Mouse (Mus musculus) hindbrain, embryonic 16.5 days (tissue): ENCODE data around the gene Cerk. TPM values are rescaled to one million over a fixed set of nuclear protein-coding genes. Genes with fewer than 3 reads are reported as not detected.
A peak's percentile ranks its signal among the peaks of the same experiment; 100 is the strongest.

Experiments
- ATAC-seq: fragments of 200-750 bp; cut with Nextera tagmentation; 2 replicates; pipeline ENCODE4 v1.8.0; 2017; ENCODE audit warnings: moderate TSS enrichment, moderate library complexity
- H3K27ac ChIP-seq: fragments of 300-500 bp; sonication (generic); 2 replicates; pipeline ENCODE4 v1.5.1; 2014; ENCODE audit warnings: low read depth, mild to moderate bottlenecking, control low read depth, low read length, moderate library complexity
- H3K27me3 ChIP-seq: fragments of 300-500 bp; sonication (generic); replicated peaks from 2 replicates; pipeline ENCODE4 v1.6.1; 2014; ENCODE audit warnings: low read length; ENCODE audit not compliant: control insufficient read depth, insufficient read depth
- H3K36me3 ChIP-seq: fragments of 300-500 bp; sonication (generic); 2 replicates; pipeline ENCODE4 v1.6.1; 2014; ENCODE audit warnings: mild to moderate bottlenecking, low read length, moderate library complexity, mixed read lengths; ENCODE audit not compliant: control insufficient read depth, insufficient read depth
- H3K4me1 ChIP-seq: fragments of 300-500 bp; sonication (generic); 2 replicates; pipeline ENCODE4 v1.6.1; 2014; ENCODE audit warnings: low read depth, low read length; ENCODE audit not compliant: control insufficient read depth, insufficient read depth
- H3K4me2 ChIP-seq: fragments of 300-500 bp; sonication (generic); 2 replicates; pipeline ENCODE4 v1.6.1; 2014; ENCODE audit warnings: mild to moderate bottlenecking, low read length, control low read depth, moderate library complexity
- H3K4me3 ChIP-seq: fragments of 300-500 bp; sonication (generic); 2 replicates; pipeline ENCODE4 v1.5.1; 2014; ENCODE audit warnings: mild to moderate bottlenecking, low read length, control low read depth, moderate library complexity
- H3K9ac ChIP-seq: fragments of 300-500 bp; sonication (generic); 2 replicates; pipeline ENCODE4 v1.6.1; 2014; ENCODE audit warnings: low read depth, mild to moderate bottlenecking, control low read depth, low read length, moderate library complexity
- H3K9me3 ChIP-seq: fragments of 300-500 bp; sonication (generic); 2 replicates; pipeline ENCODE4 v1.6.1; 2014; ENCODE audit warnings: mild to moderate bottlenecking, low read length, moderate library complexity; ENCODE audit not compliant: control insufficient read depth
- WGBS: fragments of 180-500 bp; shearing (Covaris S2); extraction: QIAGEN DNeasy Blood & Tissue Kit; methylation state at CpG from one replicate; pipeline ENCODE4 v1.1.7; 2014; 5-methylcytosine and 5-hydroxymethylcytosine counted together
- polyA plus RNA-seq: library from polyadenylated mRNA; unstranded; fragments of >200 nt; fragmentation: Nextera tagmentation; extraction: Ambion mirVana; gene quantifications from 2 replicates; pipeline ENCODE4 v1.2.1, GENCODE M21; 2015

Gene Cerk
- polyA plus RNA-seq, 1 experiment from 2014 or later = 25.3 TPM

GRCm38 (mm10) chr15:86145046-86145445 lies 40.9 kb downstream of the Cerk start:
- Histone ChIP-seq H3K36me3 (peaks cover 26% of the 10 kb centered on the region), H3K4me1 (no peaks in the 10 kb centered on the region), H3K27me3 (no peaks in the 10 kb centered on the region), H3K4me3 (no peak overlapping the region), H3K9ac (no peak overlapping the region), H3K4me2 (no peak overlapping the region), H3K9me3 (no peaks in the 10 kb centered on the region), H3K27ac (no peak overlapping the region)
- no peak for ATAC-seq
- 84% methylated on average over 7 of the region's 7 CpGs for WGBS

GRCm38 (mm10) chr15:86144577-86144976 lies 41.4 kb downstream of the Cerk start:
- Histone ChIP-seq H3K27ac (no peak overlapping the region), H3K4me3 (no peak overlapping the region), H3K4me2 (no peak overlapping the region), H3K36me3 (peaks cover 26% of the 10 kb centered on the region), H3K4me1 (no peaks in the 10 kb centered on the region), H3K9me3 (no peaks in the 10 kb centered on the region), H3K9ac (no peak overlapping the region), H3K27me3 (no peaks in the 10 kb centered on the region)
- no peak for ATAC-seq
- WGBS = 78% methylated on average over 7 of the region's 7 CpGs

- ATAC-seq = peak; percentile 31; the same call in 1 of the 2 replicates
- peaks cover 25% of the 10 kb centered on the region for H3K36me3 ChIP-seq
- WGBS = 28% methylated on average over 10 of the region's 10 CpGs
Observed at GRCm38 (mm10) chr15:86140323-86140722, 45.6 kb downstream of the Cerk start.

GRCm38 (mm10) chr15:86137638-86138037 lies 48.3 kb downstream of the Cerk start:
- Histone ChIP-seq H3K36me3 (peaks cover 30% of the 10 kb centered on the region), H3K27ac (no peak overlapping the region), H3K4me3 (no peak overlapping the region), H3K9me3 (no peaks in the 10 kb centered on the region), H3K9ac (no peak overlapping the region), H3K27me3 (no peaks in the 10 kb centered on the region), H3K4me2 (no peak overlapping the region), H3K4me1 (peaks cover 7% of the 10 kb centered on the region)
- 62% methylated on average over 4 of the region's 4 CpGs for WGBS
- ATAC-seq = no peak

More at GRCm38 (mm10) chr15:86140323-86140722, 45.6 kb downstream of the Cerk start:
- H3K4me1 ChIP-seq = peaks cover 2% of the 10 kb centered on the region
- H3K9ac ChIP-seq = no peak overlapping the region
- H3K27me3 ChIP-seq = no peaks in the 10 kb centered on the region
- no peak overlapping the region for H3K4me2 ChIP-seq
- no peak overlapping the region for H3K4me3 ChIP-seq
- no peaks in the 10 kb centered on the region for H3K9me3 ChIP-seq
- 0 out of 2 replicates have a peak overlapping the region, but pooled peaks have one; percentile 23 for H3K27ac ChIP-seq

GRCm38 (mm10) chr15:86134941-86135783 lies 50.8 kb downstream of the Cerk start:
- peak; percentile 66 for ATAC-seq
- no peaks in the 10 kb centered on the region for H3K27me3 ChIP-seq
- no peak overlapping the region for H3K4me2 ChIP-seq
- H3K9ac ChIP-seq = no peak overlapping the region
- 39% methylated on average over 18 of the region's 18 CpGs for WGBS
- H3K4me3 ChIP-seq = no peak overlapping the region
- no peaks in the 10 kb centered on the region for H3K9me3 ChIP-seq
- peaks cover 7% of the 10 kb centered on the region for H3K4me1 ChIP-seq
- H3K27ac ChIP-seq = peak overlapping the region; percentile 67
- H3K36me3 ChIP-seq = peaks cover 38% of the 10 kb centered on the region

- Histone ChIP-seq H3K36me3 (peaks cover 51% of the 10 kb centered on the region), H3K27ac (no peak overlapping the region), H3K9ac (no peak overlapping the region), H3K4me1 (peaks cover 7% of the 10 kb centered on the region), H3K4me3 (no peak overlapping the region), H3K27me3 (no peaks in the 10 kb centered on the region), H3K4me2 (no peak overlapping the region), H3K9me3 (no peaks in the 10 kb centered on the region)
- ATAC-seq = no peak
- 92% methylated on average over 10 of the region's 10 CpGs for WGBS
Observed at GRCm38 (mm10) chr15:86130657-86131056, 55.3 kb downstream of the Cerk start.

GRCm38 (mm10) chr15:86129036-86129435 lies 56.9 kb downstream of the Cerk start:
- H3K27ac ChIP-seq = no peak overlapping the region
- no peaks in the 10 kb centered on the region for H3K9me3 ChIP-seq
- no peaks in the 10 kb centered on the region for H3K4me1 ChIP-seq
- ATAC-seq = peak; percentile 74
- 71% methylated on average over 3 of the region's 3 CpGs for WGBS
- no peak overlapping the region for H3K9ac ChIP-seq
- H3K27me3 ChIP-seq = no peaks in the 10 kb centered on the region
- no peak overlapping the region for H3K4me2 ChIP-seq
- peaks cover 51% of the 10 kb centered on the region for H3K36me3 ChIP-seq
- no peak overlapping the region for H3K4me3 ChIP-seq

- Histone ChIP-seq H3K4me2 (no peak overlapping the region), H3K4me3 (no peak overlapping the region), H3K9me3 (no peaks in the 10 kb centered on the region), H3K4me1 (no peaks in the 10 kb centered on the region), H3K9ac (no peak overlapping the region), H3K27ac (no peak overlapping the region), H3K27me3 (no peaks in the 10 kb centered on the region), H3K36me3 (peaks cover 34% of the 10 kb centered on the region)
- 38% methylated on average over 1 of the region's 1 CpGs for WGBS
- peak; percentile 34; the same call in 1 of the 2 replicates for ATAC-seq
Observed at GRCm38 (mm10) chr15:86124359-86124758, 61.6 kb downstream of the Cerk start.

- ATAC-seq = no peak
- Histone ChIP-seq H3K4me3 (no peak overlapping the region), H3K9me3 (no peaks in the 10 kb centered on the region), H3K9ac (no peak overlapping the region), H3K27me3 (no peaks in the 10 kb centered on the region), H3K27ac (no peak overlapping the region), H3K36me3 (peaks cover 39% of the 10 kb centered on the region), H3K4me2 (no peak overlapping the region), H3K4me1 (no peaks in the 10 kb centered on the region)
- WGBS = 97% methylated on average over 4 of the region's 4 CpGs
Observed at GRCm38 (mm10) chr15:86123409-86123808, 62.5 kb downstream of the Cerk start.
